Mouse (Mus musculus): ENCODE data around the gene Mmgt2.
A peak's percentile ranks its signal among the peaks of the same experiment; 100 is the strongest.
"Not testable (repeated sequence)": the region's sequence is repeated elsewhere in the genome, so short reads cannot be mapped to it uniquely, and the experiment has no call there.

Mmgt2 gene

GRCm38 (mm10) chr11:62645732-62646494 lies 2.6 kb upstream of the Mmgt2 start:
- DNase-seq (ENCODE audit: low spot score in 2 of 2), result peak in 1 of 2 experiments; percentile 39

GRCm38 (mm10) chr11:62646495-62646843 lies 2.0 kb upstream of the Mmgt2 start:
- DNase-seq (ENCODE audit: low spot score in 2 of 2), result no peak

GRCm38 (mm10) chr11:62646958-62647515 lies 1.4 kb upstream of the Mmgt2 start:
- no peak for DNase-seq (ENCODE audit: low spot score in 2 of 2)

GRCm38 (mm10) chr11:62647661-62648590 lies 538 bp upstream of the Mmgt2 start, which contains the start of gene Lrrc75a:
Gene Lrrc75a (minus strand): TSS chr11:62648523.
- DNase-seq (ENCODE audit: low spot score in 2 of 2), result peak; percentile 30 to 75

GRCm38 (mm10) chr11:62649803-62650202 lies 1.3 kb downstream of the Mmgt2 start:
- not testable (repeated sequence) for DNase-seq (ENCODE audit: low spot score in 2 of 2)

- DNase-seq (ENCODE audit: low spot score in 2 of 2), result no peak
These were observed 3.1 kb downstream of the Mmgt2 start for GRCm38 (mm10) chr11:62651563-62651962.

GRCm38 (mm10) chr11:62652080-62652479 lies 3.6 kb downstream of the Mmgt2 start:
- DNase-seq (ENCODE audit: low spot score in 2 of 2), result no peak

- no peak for DNase-seq (ENCODE audit: low spot score in 2 of 2)
These were observed 12.4 kb downstream of the Mmgt2 start for GRCm38 (mm10) chr11:62660885-62661284.

GRCm38 (mm10) chr11:62664250-62664649 lies 15.8 kb downstream of the Mmgt2 start:
- DNase-seq (ENCODE audit: low spot score in 2 of 2), result no peak

GRCm38 (mm10) chr11:62668986-62669385 lies 20.5 kb downstream of the Mmgt2 start:
- no peak for DNase-seq (ENCODE audit: low spot score in 2 of 2)

- no peak for DNase-seq (ENCODE audit: low spot score in 2 of 2)
These were observed 21.0 kb downstream of the Mmgt2 start for GRCm38 (mm10) chr11:62669471-62669870.

GRCm38 (mm10) chr11:62670006-62670405 lies 21.5 kb downstream of the Mmgt2 start:
- no peak for DNase-seq (ENCODE audit: low spot score in 2 of 2)

GRCm38 (mm10) chr11:62675480-62676289 lies 27.2 kb downstream of the Mmgt2 start:
- DNase-seq (ENCODE audit: low spot score in 2 of 2), result peak; percentile 49 to 72

GRCm38 (mm10) chr11:62676290-62676596 lies 27.8 kb downstream of the Mmgt2 start:
- DNase-seq (ENCODE audit: low spot score in 2 of 2), result no peak

GRCm38 (mm10) chr11:62678778-62679354 lies 30.4 kb downstream of the Mmgt2 start:
- no peak for DNase-seq (ENCODE audit: low spot score in 2 of 2)

- no peak for DNase-seq (ENCODE audit: low spot score in 2 of 2)
These were observed 31.5 kb downstream of the Mmgt2 start for GRCm38 (mm10) chr11:62679954-62680353.

GRCm38 (mm10) chr11:62691592-62691991 lies 43.1 kb downstream of the Mmgt2 start:
- no peak for DNase-seq (ENCODE audit: low spot score in 2 of 2)

- peak in 1 of 2 experiments; percentile 21 for DNase-seq (ENCODE audit: low spot score in 2 of 2)
These were observed 45.1 kb downstream of the Mmgt2 start for GRCm38 (mm10) chr11:62693299-62694184.

- no peak for DNase-seq (ENCODE audit: low spot score in 2 of 2)
These were observed 46.7 kb downstream of the Mmgt2 start for GRCm38 (mm10) chr11:62695126-62695525.

- no peak for DNase-seq (ENCODE audit: low spot score in 2 of 2)
These were observed 51.3 kb downstream of the Mmgt2 start for GRCm38 (mm10) chr11:62699749-62700148.
